Mouse (Mus musculus): Measurements from ENCODE around the gene Ttyh2.
"Not testable (repeated sequence)": the region's sequence is repeated elsewhere in the genome, so short reads cannot be mapped to it uniquely, and the experiment has no call there.

Ttyh2 gene

GRCm38 (mm10) chr11:114662161-114662560 is 13.1 kb upstream of the Ttyh2 start:
- DNase-seq (ENCODE audit: low spot score), result no peak

DNA sequence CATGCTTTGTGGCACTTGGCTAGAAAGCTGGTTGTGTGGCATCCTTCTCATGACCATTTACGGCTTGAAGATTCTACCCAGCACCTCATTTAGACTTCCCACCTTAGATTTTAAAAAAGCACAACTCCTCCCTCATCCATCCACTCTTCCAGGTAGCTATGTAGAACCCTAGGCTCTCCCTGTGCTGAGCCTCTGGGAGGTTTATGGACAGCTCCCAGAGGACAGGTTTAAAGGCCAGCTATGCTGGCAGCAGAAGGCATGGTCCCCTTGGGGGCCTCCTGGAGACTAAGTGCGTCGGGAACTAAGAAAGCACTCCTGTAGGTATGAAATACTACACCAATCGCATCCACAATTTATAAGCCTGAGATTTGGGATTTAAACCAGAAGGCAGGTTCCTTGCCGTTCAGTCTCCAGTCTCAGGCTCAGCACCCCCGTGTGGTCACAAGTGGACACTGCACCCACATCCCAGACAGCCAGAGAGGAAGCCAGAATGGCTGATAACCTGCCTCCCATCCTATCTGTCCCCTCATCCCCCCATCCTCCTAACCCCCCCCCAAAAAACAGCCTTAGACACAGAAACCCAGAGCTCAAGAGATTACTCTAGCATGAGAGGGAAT is 12.4 kb upstream of the Ttyh2 start:
- peak; percentile 50 for DNase-seq (ENCODE audit: low spot score)

- DNase-seq (ENCODE audit: low spot score), result no peak
These were observed 11.1 kb upstream of the Ttyh2 start for GRCm38 (mm10) chr11:114664164-114664563.

DNA sequence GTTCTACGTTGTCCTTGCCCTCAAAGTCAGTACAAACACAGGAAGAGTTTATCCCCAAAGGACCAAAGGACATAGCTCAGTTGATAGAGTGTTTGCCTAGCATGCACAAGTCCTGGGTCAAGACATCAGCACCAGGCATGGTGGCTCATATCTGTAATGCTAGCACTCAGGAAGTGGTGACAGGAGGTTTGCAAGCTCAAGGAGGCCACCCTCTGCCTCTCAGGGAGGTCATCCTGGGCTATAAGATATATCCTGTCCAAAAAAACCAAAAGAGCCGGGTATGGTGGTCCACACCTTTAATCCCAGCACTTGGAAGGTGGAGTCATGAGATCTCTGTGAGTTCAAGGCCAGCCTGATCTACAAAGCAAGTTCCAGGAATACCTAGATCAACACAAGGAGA is 9.8 kb upstream of the Ttyh2 start:
- DNase-seq (ENCODE audit: low spot score), result no peak

DNA sequence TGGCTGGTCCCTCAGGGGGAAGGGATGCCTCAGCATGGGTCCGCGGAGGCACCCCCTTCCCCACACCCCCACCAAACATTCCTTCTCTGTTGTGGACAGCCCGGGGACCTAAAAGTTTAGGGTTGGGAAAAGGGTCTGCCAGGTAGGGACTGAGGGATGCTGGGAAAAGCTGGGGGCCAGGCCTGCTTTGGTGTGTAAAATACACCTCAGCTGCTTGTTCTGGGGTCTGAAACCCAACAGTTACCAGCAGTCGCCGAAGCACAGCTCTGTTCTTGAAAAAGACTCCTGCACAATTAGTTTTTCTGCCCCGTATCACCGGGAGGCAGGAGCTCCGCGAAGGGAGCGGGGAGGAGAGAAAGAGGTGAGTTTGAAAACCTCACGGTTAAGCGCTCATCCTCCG is 8.4 kb upstream of the Ttyh2 start:
- no peak for DNase-seq (ENCODE audit: low spot score)

- no peak for DNase-seq (ENCODE audit: low spot score)
These were observed 7.8 kb upstream of the Ttyh2 start for GRCm38 (mm10) chr11:114667236-114667931.

DNA sequence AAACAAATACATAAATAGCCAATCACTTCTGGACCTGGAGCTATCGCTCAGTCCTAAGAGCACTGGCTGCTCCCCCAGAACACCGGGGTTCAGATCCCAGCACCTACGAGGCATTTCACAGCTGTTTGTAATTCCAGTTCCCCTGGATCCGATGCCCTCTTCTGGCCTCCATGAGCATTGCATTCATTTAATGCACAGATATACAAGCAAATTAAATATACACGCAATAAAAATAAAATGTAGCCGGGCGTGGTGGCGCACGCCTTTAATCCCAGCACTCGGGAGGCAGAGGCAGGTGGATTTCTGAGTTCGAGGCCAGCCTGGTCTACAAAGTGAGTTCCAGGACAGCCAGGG is 7.3 kb upstream of the Ttyh2 start:
- not testable (repeated sequence) for DNase-seq (ENCODE audit: low spot score)

GRCm38 (mm10) chr11:114668301-114668710 is 6.9 kb upstream of the Ttyh2 start, which contains the start of gene Rpl38:
TSS of gene Rpl38 (plus strand) at chr11:114668524.
- DNase-seq (ENCODE audit: low spot score), result peak; percentile 85

DNA sequence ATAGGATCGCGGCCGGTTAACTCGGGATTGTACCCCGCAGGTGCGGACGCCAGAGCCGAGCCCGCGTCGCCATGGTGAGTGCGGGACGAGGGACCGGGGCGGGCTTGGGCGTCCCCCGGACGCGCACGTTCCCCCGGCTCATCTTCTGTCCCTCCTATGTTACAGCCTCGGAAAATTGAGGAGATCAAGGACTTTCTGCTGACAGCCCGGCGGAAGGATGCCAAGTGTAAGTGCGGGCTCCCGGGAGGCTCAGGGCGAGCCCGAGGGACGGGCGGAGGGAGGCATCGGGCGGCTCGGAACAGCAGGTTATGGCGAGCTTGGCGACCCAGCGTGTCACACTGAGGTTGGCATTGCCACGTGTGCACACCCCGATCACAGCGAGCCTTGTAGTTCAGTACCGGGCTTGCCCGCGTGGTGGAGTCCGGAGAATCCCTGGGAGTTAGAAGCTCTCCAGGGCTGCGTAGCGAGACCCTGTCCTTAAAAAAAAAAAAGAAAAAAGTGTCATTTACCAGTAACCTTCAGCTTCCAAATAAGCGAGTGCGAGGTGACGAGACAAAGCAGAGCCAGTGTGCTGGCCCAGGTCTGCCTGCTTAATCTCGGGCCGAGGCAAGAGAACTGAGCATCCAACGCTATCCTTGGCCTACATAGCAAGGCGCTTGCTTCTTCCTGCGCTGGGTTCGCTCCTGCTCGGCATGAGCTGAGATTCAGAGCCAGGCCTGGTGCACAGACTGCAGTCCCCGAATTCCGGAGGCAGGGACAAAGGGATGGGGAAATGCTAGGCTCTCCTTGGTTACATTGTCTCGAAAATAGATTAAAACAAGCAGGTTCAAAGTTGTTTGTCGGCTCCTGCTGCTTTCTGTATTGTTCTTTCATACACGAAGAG is 6.2 kb upstream of the Ttyh2 start:
- DNase-seq (ENCODE audit: low spot score), result peak; percentile 77

- DNase-seq (ENCODE audit: low spot score), result no peak
These were observed 5.5 kb upstream of the Ttyh2 start for GRCm38 (mm10) chr11:114669651-114670168.

DNA sequence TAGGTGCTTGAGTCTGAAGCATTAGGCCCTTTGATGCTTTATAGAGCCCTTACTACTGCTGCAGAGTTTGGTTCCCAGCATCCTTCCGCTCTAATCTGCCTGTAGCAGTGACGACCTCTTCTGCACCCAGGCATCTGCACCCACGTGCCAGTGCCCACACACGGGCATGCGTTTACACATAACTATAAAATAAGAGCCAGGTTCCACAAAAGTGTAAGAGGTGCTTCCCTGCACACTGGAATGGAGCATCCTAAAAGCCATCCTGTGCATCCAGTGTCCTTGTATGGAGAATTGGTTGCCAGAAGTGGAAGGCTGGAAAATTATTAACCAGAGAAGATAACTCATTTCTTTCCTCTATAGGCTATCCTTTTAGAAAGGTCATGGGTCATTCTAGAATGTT is 4.1 kb upstream of the Ttyh2 start:
- DNase-seq (ENCODE audit: low spot score), result no peak

DNA sequence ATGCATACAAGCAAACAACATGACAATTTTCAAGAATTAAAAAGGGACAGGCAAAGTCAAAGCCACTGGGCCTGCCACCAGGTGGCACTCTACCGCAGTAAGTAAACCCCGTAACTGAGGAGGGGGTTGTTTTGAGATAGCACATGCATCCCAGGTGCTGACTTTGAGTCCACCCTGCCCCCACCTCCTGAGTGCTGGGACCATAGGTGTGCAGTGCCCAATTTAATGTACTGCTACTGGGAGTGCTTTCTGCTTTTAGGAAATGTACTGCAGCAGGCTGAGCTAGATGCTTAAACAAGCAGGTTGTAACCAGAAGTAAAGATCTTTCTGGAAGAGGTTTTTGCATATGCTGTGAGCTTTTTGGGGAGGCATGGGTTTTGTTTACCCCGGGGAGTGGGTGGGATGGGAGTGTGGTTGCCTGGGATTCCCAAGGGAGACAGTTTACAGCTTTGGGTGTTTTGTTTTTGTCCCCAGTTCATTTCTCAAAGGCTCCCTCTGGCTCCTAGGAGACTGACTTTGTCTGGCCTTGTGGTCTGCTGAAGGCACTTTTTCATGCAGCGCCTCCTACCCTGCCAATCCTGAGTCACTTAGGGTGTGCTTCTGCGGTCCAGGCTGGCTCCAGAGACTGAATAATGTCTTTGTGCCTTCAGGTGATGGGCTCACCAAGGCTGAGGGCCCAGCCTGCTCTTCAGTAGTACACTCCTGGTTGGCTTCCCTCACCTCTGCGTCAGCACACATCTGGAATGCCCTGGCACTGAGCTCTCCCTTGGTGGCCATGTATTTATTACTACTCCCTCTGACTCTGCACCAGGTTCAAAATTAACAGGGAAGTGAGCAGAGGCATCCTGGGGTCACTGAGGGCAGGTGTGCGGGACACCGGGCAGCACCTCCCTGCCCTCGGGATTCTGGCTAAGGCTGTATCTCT is 2.2 kb upstream of the Ttyh2 start:
- DNase-seq (ENCODE audit: low spot score), result no peak

- DNase-seq (ENCODE audit: low spot score), result no peak
These were observed 1.5 kb upstream of the Ttyh2 start for GRCm38 (mm10) chr11:114673719-114674050.

DNA sequence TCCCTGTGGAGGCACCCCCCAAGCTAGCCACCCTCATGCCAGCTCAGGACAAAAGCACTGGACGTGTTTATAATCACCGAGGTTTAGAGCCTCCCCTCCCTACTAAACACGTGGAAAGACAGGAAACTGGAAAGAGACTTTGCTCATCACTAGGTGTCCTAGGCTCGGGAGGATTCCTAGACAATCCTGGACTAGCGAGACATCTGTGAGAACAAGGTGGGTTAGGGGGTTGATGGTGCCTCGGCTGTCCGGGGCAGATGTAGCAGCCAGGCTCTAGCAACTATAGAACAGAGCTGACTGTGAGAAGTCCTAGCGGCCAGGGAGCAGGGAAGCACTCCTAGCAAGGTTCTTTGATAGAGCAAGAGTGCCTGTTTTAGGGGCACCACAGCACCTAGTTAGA is 1.1 kb upstream of the Ttyh2 start:
- DNase-seq (ENCODE audit: low spot score), result no peak

- DNase-seq (ENCODE audit: low spot score), result not testable (repeated sequence)
These were observed 435 bp upstream of the Ttyh2 start for GRCm38 (mm10) chr11:114674796-114675195.

- peak; percentile 51 for DNase-seq (ENCODE audit: low spot score)
These were observed 683 bp downstream of the Ttyh2 start for GRCm38 (mm10) chr11:114675826-114676401.

DNA sequence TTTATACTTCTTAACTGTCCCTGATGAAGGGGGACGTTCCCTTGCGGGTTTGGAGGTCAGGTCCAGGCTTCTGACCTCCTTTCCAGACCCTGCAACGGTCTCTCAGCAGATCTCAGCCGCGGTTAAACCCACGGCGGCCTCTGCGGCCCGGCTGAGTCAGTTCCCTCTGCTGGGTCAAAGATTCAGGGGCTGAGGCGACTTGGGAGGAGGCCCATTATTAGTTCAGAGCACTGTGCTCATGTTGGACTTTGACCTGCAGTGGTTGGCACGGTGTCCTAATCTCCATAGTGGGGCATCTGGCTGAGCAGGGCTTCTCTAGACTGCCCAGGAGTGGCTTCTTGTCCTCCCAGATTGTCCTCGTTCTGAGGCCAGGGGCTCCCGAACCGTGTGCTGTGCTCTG is 1.2 kb downstream of the Ttyh2 start:
- peak; percentile 44 for DNase-seq (ENCODE audit: low spot score)

DNA sequence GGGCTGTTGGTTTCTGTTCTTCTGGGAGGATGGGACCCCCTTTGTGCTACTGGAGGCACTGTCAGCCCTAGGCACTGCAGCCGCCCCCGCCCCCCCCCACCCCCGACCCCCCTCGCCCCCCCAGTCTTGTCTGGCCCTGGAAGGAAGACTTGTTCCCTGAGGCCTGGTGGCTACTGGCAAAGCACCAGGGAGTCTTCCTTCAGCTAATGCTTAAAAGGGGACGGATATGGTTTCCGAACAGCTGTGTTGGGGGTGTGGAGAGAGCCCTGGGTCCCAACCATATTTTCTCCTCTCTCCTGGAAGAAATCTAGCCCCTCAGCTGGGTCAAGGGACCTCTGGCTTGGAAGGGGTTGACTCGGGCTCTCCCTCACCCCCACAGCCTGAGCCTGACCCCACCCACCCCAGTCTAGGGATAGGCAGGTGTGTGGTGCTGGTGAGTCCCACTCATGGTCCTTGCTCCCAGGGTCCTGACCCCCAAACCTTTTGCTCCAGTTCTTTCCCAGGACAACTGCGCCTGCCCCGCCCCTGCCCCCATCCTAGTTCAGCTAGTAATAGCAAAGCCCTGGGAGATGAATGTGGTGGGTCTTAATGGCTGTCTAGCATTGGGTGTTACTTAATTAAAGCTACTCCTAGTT is 1.8 kb downstream of the Ttyh2 start:
- no peak for DNase-seq (ENCODE audit: low spot score)

- DNase-seq (ENCODE audit: low spot score), result no peak
These were observed 4.4 kb downstream of the Ttyh2 start for GRCm38 (mm10) chr11:114679582-114679981.

DNA sequence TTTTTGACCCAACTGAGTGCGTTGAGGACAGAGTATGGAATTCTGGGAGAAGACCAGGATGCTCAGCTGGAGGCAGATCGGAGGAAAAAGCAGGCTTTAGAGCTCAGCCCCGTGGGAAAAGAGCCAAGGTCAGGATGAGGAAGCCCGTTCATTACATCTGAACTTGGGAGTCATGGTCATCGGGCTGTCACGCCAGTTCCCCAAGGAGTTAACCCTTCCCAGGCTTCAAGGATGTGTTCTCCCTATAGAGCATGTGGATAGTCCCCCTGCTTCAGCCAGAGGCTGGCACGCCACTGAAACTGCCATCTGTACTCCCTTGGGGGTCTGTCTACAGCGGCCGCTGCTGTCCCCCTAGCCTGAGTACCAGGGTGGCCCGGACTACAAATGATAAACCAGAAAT is 5.1 kb downstream of the Ttyh2 start:
- DNase-seq (ENCODE audit: low spot score), result no peak

DNA sequence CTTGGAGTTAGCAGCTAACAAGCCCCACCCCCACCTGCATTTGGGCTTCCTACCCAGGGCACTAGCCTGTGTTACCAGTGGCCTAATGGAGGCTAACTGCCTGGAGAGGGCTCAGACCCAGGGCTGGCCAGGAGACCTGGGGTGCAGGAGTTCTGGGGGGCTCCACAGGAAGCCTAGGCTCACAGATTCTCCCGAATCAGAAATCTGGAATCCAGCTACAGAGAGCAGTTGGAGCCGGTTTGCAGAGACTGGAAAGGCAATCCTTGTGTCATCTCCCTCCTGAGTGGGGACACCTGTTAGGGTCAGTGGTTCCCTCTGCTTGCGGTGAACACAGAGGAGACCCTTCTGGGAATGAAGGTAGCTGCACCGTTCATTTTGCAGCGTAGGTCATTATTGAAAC is 5.8 kb downstream of the Ttyh2 start:
- no peak for DNase-seq (ENCODE audit: low spot score)
